Mouse (Mus musculus) ES-Bruce4 (cell line): Measurements from ENCODE around the gene Olfr1513. TPM values are rescaled to one million over a fixed set of nuclear protein-coding genes. Genes with fewer than 3 reads are reported as not detected.
"Not testable (repeated sequence)": the region's sequence is repeated elsewhere in the genome, so short reads cannot be mapped to it uniquely, and the experiment has no call there.

Experiments used
- H3K27ac ChIP-seq: 2 replicates; pipeline ENCODE4 v1.5.1; 2012; ENCODE audit warnings: low read length, inconsistent platforms; ENCODE audit not compliant: insufficient read depth
- H3K27me3 ChIP-seq: 2 replicates; pipeline ENCODE4 v1.6.1; 2012; ENCODE audit warnings: mild to moderate bottlenecking, low read length, inconsistent platforms; ENCODE audit not compliant: control insufficient read depth, poor library complexity, insufficient read depth, severe bottlenecking
- H3K36me3 ChIP-seq: 2 replicates; pipeline ENCODE4 v1.6.1; 2012; ENCODE audit warnings: inconsistent platforms, mild to moderate bottlenecking, low read length, moderate library complexity; ENCODE audit not compliant: control insufficient read depth, poor library complexity, insufficient read depth, severe bottlenecking
- H3K4me1 ChIP-seq: one replicate; pipeline ENCODE4 v1.8.1; 2011; ENCODE audit warnings: low read length; ENCODE audit not compliant: control insufficient read depth, insufficient read depth
- H3K4me3 ChIP-seq: 2 replicates; pipeline ENCODE4 v1.5.1; 2011; ENCODE audit warnings: low read depth, mild to moderate bottlenecking, low read length
- H3K9ac ChIP-seq: 2 replicates; pipeline ENCODE4 v1.6.1; 2012; ENCODE audit warnings: low read depth, mild to moderate bottlenecking, inconsistent platforms; ENCODE audit not compliant: poor library complexity, severe bottlenecking
- H3K9me3 ChIP-seq: replicated peaks from 2 replicates; pipeline ENCODE4 v1.6.1; 2012; ENCODE audit warnings: mild to moderate bottlenecking, low read length, inconsistent platforms; ENCODE audit not compliant: control insufficient read depth, poor library complexity, insufficient read depth, severe bottlenecking
- CTCF ChIP-seq: IDR thresholded peaks from one replicate; pipeline ENCODE4 v1.8.1; 2011; ENCODE audit warnings: low read depth, low read length
- EP300 ChIP-seq: IDR thresholded peaks from 2 replicates; pipeline ENCODE4 v1.6.1; 2011; ENCODE audit warnings: low read depth, low read length; ENCODE audit not compliant: insufficient read depth
- POLR2A ChIP-seq: IDR thresholded peaks from one replicate; pipeline ENCODE4 v1.8.1; 2011; ENCODE audit warnings: low read length; ENCODE audit not compliant: insufficient read depth
- polyA plus RNA-seq: library from polyadenylated mRNA; stranded (reverse); fragments of >200 nt; gene quantifications from 2 replicates; pipeline ENCODE4 v1.2.4, GENCODE M21; 2011; ENCODE audit warnings: low read depth; ENCODE audit not compliant: missing spikeins, insufficient read depth, insufficient read length

Olfr1513 gene
- polyA plus RNA-seq, result not detected in 2 replicates

DNA sequence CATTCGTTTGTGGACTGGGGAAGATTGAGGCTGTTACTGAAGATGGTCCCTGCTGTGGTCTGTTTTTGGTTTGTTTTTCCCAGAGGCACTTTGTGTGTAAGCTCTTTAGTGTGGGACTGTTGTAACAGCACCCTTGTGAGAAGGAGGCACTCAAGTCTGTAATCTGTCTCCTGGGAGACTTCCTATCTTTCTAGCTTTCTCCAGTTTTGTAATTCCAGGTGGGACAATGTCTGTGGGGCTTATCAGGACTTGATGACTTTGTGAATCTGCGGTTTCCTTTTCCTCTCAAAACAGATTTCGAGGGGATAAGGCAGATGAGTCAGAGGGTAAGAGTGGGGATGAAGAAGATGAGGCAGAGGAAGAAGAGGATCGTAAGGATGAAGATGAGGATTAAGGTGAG lies at the start of gene Olfr1513:
TSS of gene Olfr1513 (minus strand) at position 101 of the 400 bp plus-strand sequence.
- Histone ChIP-seq H3K27me3 (no peaks in the 10 kb centered on the region), H3K4me3 (no peak within 1 kb of the TSS), H3K36me3 (no peaks in the 10 kb centered on the region)

DNA sequence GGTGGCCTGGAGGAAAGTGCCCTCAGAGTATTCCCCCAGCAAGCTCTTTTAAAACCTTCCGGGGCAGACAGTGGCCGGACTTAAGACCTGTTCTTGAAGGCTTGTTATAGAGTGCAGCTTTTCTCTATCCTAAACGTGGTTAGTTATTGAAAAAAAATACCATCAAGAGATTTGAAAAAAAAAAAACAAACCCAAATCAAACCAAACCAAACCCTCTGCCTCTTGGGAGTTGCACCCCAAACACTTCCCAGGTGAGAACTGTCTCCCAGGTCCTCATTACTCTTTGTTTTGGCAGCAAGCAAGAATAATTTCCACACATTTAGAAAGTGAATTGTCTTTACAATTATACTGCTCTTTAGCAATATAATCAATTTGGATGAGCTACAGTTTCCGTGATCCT lies 41.1 kb upstream of the Olfr1513 start, which contains the start of gene Olfr1511:
TSS of gene Olfr1511 (minus strand) at position 101 of the 400 bp plus-strand sequence.
- Histone ChIP-seq H3K4me1 (no peaks in the 10 kb centered on the region), H3K27me3 (no peaks in the 10 kb centered on the region), H3K9me3 (no peaks in the 10 kb centered on the region), H3K4me3 (no peak within 1 kb of the TSS), H3K9ac (no peak within 1 kb of the TSS), H3K36me3 (no peaks in the 10 kb centered on the region), H3K27ac (no peak within 1 kb of the TSS)
- TF ChIP-seq POLR2A, result no peak
- no peak for TF ChIP-seq EP300
- TF ChIP-seq CTCF, result no peak

More for the DNA sequence above, at the start of gene Olfr1513:
- H3K4me1 ChIP-seq, result no peaks in the 10 kb centered on the region
- no peak within 1 kb of the TSS for H3K9ac ChIP-seq
- H3K27ac ChIP-seq, result no peak within 1 kb of the TSS
- TF ChIP-seq EP300, result no peak
- TF ChIP-seq POLR2A, result no peak
- TF ChIP-seq CTCF, result no peak
- no peaks in the 10 kb centered on the region for H3K9me3 ChIP-seq

DNA sequence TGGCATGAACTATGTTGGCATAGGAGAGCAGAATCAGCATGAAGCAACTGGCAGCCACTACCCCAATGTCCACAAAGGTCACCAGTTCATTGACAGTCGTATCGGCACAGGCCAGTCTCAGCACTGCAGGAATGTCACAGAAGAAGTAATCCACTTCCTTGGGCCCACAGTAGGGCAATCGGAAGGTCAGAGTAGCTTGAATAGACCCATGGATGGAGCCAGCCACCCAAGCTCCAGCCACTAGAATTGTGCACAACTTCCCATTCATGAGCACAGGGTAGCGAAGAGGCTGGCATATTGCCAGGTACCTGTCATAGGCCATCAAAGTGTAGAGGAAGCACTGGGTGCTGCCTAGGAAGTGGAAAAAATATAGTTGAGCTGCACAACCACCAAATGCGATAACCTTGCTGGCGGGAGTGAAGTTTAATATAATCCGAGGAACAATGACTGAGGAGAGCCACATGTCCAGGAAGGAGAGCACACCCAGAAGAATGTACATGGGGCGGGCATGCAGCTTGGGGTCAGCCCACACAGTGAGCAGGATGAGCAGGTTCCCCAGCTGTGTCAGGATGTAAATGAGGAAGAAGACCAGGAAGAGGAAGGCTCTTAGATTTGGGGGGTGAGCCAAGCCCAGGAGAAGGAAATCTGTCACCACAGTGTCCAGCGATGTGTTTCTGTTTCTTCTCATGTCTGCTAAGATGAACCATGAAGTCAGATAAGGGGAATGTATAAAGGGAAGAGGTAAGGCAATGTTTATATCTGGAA lies 34.1 kb upstream of the Olfr1513 start:
- not testable (repeated sequence) for H3K9ac ChIP-seq, H3K36me3 ChIP-seq, H3K4me3 ChIP-seq, H3K9me3 ChIP-seq, H3K27ac ChIP-seq, H3K4me1 ChIP-seq, H3K27me3 ChIP-seq

DNA sequence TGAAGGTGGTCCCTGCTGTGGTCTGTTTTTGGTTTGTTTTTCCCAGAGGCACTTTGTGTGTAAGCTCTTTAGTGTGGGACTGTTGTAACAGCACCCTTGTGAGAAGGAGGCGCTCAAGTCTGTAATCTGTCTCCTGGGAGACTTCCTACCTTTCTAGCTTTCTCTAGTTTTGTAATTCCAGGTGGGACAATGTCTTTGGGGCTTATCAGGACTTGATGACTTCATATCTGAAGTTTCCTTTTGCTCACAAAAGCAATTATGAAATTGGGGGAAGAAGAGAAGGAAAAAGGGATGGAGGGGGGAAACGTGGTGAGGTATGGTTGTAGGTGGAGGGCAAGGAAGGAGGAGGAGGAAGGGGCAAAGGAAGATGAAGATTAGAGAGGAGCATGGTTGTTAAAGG lies 22.9 kb upstream of the Olfr1513 start, which contains the start of gene Olfr1512:
TSS of gene Olfr1512 (minus strand) at position 101 of the 400 bp plus-strand sequence.
- no peaks in the 10 kb centered on the region for H3K27me3 ChIP-seq
- H3K4me1 ChIP-seq, result no peaks in the 10 kb centered on the region
- H3K4me3 ChIP-seq, result no peak within 1 kb of the TSS
- no peak within 1 kb of the TSS for H3K27ac ChIP-seq
- no peak within 1 kb of the TSS for H3K9ac ChIP-seq
- no peaks in the 10 kb centered on the region for H3K9me3 ChIP-seq
- TF ChIP-seq CTCF (no peak), POLR2A (no peak), EP300 (no peak)
- H3K36me3 ChIP-seq, result no peaks in the 10 kb centered on the region

DNA sequence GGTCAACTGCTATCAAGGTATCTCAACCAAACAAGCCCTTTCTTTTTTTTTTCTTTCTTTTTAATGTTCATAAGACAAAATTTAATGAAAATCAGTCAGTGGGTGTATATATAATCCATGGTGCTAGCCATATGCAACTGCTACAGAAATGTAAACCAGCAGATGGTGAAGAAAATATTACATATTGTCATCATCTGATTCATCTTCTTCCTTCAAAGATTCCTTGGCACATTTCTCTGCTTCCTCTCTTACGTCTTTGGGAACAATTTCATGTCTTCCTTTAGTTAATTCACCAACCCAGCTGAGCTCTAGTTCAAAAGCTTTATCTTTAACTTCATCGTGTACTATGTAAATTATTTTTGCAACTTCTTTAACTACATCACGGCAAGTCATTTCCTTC lies 12.5 kb upstream of the Olfr1513 start:
- peaks cover 23% of the 10 kb centered on the region for H3K9me3 ChIP-seq
- no peaks in the 10 kb centered on the region for H3K4me1 ChIP-seq
- H3K27ac ChIP-seq, result no peak overlapping the region
- no peaks in the 10 kb centered on the region for H3K36me3 ChIP-seq
- no peak overlapping the region for H3K4me3 ChIP-seq
- TF ChIP-seq POLR2A (no peak), EP300 (no peak), CTCF (no peak)
- H3K9ac ChIP-seq, result no peak overlapping the region
- H3K27me3 ChIP-seq, result no peaks in the 10 kb centered on the region

DNA sequence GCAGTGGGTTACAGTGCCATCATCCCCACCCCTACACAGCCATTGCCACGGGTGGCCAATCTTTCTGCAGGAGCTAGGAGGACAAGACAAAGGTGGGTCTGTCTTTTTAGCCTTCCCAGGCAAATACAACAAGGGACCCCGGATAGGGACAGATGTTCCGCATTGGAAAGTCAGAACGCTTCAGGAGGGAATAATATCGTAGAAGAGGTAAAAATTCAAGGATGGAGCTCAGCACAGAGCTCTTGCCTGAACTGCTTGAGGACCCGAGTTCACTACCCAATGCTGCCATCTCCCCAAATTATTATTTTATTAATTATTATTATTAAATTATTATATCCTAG lies 16.7 kb downstream of the Olfr1513 start:
- Histone ChIP-seq H3K27me3 (no peaks in the 10 kb centered on the region), H3K4me1 (no peaks in the 10 kb centered on the region), H3K36me3 (no peaks in the 10 kb centered on the region), H3K4me3 (no peak overlapping the region), H3K9ac (no peak overlapping the region), H3K9me3 (no peaks in the 10 kb centered on the region), H3K27ac (no peak overlapping the region)
- TF ChIP-seq CTCF, result no peak
- TF ChIP-seq POLR2A, result no peak
- TF ChIP-seq EP300, result no peak
